Mouse (Mus musculus) spleen, embryonic (tissue): ENCODE results near the gene Ptcd3.
"Not testable (repeated sequence)": the region's sequence is repeated elsewhere in the genome, so short reads cannot be mapped to it uniquely, and the experiment has no call there.

Source experiments
- CTCF ChIA-PET: fragments of 350-600 bp; sonication (Branson Sonifier 250); formaldehyde crosslinking; loops from one replicate; lab custom pipeline; 2022; lab: Charles Lee

The Ptcd3 gene

DNA sequence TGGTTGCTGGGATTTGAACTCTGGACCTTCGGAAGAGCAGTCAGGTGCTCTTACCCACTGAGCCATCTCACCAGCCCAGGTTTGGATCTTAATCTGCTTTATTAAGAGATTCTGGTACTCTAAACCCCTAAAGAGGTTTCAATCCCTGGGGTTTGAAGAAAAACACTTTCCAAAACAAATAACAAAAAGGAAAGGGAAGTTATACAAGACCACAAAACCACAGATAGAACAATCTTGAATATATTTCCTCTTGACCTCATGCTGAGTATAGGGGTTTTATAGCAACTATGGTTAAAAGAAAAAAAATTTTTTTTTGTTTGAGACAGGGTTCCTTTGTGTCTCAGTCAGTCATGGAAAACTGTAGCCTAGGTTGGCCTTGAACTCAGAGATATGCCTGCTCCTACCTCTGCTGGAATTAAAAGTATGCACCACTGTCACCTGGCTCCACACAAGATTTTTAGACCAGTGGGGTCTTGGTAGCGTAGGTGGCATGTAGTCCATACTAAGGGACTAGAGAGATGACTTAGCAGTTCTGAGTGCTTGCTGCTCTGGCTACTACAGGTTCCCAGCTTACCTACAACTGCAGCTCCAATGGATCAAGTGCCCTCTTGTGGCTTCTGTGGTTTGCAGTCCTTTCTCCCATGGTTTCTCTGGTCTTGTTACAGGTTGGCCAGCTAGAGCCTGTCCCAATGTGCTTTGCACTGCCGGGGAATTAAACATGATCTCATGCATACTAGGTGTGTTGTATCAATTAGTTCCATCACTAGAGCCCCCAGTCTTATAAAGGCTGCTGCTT lies 30.4 kb downstream of the Ptcd3 start:
- CTCF ChIA-PET: interaction anchor here (0.6 kb wide), 1 partner anchor 217 kb away, joined by 5 read pairs; no protein-coding TSS in a partner anchor

DNA sequence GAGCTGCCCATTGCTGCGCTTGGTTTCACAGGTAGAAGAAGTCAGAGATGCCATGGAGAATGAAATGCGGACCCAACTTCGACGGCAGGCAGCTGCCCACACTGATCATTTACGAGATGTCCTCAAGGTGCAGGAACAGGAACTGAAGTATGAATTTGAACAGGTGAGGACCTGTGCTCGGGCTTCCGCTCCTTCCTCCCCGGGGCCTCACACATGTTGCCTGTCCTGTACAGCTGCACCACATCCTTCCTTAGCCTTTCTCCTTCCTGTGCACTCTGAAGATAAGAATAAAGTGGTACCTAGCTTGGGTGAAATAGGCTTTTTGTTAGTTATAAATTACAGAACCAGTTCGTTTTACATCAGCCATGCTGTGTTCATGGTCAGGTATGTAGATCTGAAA lies 37.2 kb downstream of the Ptcd3 start:
- CTCF ChIA-PET: no interaction called here

DNA sequence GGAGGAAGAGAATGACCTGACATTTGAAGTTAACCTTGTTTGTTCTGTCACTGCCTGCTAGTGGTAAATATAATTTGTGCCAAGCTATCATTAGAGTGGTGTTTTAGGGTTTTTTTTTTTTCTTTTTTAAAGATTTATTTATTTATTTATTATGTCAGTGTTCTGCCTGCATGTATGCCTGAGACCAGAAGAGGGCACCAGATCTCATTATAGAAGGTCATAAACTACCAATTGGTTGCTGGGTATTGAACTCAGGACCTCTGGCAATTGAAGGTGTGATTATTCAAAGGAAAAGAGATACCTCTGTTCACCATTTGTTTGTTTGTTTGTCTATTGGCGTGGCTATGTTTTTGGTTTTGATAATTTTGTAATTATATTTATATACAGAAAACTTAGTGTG lies 39.7 kb downstream of the Ptcd3 start:
- CTCF ChIA-PET: no interaction called here

DNA sequence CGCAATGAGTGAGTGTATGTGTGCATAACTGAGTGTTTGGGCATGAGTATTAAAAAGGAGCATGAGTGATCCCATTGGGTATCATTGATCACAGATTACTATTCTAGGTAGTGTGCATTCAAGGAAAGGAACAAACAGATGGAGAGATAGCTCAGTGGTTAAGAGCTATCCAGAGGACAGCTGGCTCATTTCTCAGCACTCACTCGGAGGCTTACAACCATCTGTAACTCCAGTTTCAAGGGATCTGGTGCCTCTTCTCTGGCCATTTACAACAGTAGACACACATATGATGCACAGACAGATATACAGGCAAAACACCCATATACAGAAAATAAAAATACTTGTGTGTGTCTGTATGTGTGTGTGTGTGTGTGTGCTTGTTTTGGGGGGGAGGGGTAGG lies 40.8 kb downstream of the Ptcd3 start:
- CTCF ChIA-PET: interaction anchor here (0.7 to 0.9 kb wide), 2 partner anchors 34 to 312 kb away, joined by 3 to 8 read pairs; no protein-coding TSS in a partner anchor

DNA sequence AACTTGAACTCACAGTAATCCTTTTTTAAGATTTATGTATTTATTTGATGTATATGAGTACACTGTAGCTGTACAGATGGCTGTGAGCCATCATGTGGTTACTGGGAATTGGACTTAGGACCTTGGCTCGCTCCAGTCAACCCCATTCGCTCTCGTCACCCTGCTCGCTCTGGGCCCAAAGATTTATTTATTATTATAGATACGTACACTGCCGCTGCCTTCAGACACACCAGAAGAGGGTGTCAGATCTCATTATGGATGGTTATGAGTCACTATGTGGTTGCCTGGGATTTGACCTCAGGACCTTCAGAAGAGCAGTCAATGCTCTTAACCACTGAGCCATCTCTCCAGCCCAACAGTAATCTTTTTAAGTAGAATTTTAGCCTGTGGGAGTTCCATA lies 61.6 kb downstream of the Ptcd3 start:
- CTCF ChIA-PET: not testable (repeated sequence)

DNA sequence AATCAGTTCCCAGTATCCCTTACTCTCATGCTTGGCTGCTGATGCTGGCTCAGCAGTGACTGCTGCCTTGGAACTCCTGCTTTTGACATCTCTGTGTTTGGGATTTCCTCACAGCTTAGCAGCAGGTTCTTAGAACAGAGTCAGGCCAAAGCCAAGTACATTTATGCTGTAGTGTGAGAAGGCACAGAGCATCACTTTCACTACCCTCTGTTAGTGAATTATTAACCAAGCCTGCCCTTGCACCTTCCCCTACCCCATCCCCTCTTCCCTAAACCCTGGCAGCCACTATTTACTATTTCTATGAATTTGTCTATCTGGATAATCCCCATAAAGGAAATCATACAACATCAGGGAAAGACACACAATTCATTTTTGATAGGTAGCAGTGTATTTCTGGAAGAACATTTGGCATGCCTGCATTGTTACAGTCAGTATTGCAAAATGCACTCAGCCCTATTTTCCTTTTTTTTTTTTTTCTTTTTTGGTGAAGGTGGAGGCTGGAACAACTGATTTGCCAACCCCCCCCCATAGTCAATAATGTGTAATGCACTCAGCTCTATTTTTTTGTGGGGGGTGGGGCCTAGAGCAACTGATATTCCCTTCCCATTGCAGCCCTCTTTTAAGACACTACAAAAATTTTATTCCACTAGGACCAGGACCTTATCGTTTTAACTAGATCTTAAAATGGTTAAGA lies 67.8 kb downstream of the Ptcd3 start:
- CTCF ChIA-PET: interaction anchor here (0.6 to 1.2 kb wide), 2 partner anchors 9 to 13 kb away, joined by 3 read pairs; no protein-coding TSS in a partner anchor

DNA sequence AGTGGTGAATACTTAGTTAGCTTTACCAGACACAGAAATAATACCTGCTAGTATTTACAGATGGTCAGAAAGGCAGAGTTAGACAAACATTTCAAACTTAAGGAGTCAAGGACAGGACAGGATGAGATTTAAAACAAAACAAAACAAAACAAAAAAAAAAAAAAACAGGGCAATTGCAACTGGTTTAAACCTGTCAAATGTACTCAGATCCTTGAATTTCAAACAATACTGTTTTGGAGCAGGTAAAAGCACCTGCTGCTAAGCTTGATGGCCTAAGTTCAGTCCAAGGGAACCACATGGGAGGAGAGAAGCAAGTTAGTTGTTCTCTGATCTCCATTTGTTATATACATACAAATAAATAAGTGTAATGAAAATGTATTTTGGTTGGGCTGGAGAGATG lies 68.7 kb downstream of the Ptcd3 start:
- CTCF ChIA-PET: interaction anchor here (1.2 kb wide), 1 partner anchor 8 kb away, joined by 3 read pairs; no protein-coding TSS in a partner anchor

DNA sequence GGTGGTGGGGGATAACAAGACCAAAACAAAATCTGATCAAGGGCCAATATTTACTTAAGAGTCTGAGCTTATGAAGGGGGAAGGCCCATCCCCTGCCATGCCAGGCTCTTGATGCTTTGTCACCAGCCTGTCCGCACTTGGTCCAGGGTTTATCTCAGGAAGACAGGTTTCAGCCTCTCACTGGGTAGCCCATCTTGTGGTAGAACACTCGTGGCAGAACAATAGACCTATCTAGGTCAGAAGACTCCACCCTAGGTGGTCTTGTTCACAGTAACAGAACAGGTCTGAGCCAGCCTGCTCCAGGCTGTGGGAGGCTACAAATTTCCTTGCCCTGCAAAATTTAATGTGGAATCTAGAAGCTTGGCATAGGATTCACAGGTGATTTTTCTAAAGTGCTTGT lies 71.7 kb downstream of the Ptcd3 start:
- CTCF ChIA-PET: no interaction called here

DNA sequence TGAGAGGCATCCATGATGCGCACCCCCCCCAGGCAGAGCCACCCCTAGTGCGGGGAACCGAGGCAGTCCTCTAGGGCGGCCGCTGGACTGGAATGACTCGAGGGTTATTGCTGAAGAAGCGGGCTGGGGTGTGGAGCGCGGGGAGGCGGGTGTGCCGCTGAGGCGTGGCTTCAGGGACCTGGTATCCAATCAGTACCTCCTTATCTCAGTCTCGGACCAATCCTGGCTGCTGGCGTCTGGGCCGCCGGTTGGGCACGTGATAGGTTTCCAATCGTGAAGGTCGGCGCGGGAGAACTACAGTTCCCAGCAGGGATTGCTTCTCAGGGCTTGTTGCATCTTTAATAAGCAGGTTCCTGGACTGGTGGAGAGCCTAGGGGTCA lies 77.0 kb downstream of the Ptcd3 start:
- CTCF ChIA-PET: interaction anchor here (1.0 kb wide), 1 partner anchor 9 kb away, joined by 3 read pairs; no protein-coding TSS in a partner anchor

DNA sequence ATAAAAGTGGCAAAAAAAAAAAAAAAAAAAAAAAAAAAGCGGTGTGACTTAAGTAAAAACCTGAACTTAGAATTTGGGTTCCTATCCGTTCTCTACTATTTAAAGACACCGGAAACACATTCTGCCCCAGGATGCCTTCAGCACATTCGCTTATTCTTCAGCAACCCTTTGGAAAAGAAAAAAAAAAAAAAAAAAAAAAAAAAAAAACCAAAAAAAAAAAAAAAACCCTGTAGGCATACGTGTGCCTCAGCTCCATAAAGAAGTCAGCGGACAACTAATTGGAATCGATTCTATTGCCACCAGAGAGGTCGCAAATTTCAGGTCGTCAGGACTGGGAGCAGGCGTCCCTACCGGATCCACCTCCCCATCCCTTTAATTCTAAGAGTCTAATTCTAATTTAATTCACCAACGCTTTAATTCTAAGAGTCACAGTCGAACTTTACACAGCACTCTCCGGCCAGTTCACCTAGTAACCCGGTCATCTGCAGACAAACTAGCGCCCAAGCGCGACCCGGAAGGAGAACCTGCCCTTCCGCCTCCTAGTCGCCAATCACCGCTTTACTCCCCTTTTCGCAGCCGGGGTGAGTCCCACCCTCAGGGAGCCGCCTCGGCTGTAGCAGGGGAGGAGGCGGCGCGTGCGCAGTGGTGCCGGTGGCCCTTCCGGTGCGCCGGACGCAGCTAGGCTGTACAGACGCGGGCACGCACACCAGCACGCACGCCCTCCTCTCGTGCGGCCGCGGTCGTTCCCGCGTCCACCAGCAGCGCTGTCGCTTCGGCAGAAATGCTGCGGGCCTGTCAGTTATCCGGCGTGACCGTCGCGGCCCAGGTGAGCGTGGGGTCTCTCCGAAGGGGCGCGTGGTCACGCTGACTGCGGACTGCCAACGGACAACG lies 77.6 kb downstream of the Ptcd3 start, which contains the start of gene Immt:
Gene Immt, plus strand, starts transcription at position 642 of the 891 bp plus-strand sequence.
- CTCF ChIA-PET: interaction anchor here (1.0 kb wide), 1 partner anchor 9 kb away, joined by 3 read pairs; no protein-coding TSS in a partner anchor
